Mouse (Mus musculus): Measurements from ENCODE around the gene Plekha6. TPM values are rescaled to one million over a fixed set of nuclear protein-coding genes. Genes with fewer than 3 reads are reported as not detected.

Gene Plekha6
- polyA plus RNA-seq, 1 experiment from 2014 or later: 10.6 TPM

- H3K36me3 ChIP-seq: no peaks in the 10 kb centered on the region
- ATAC-seq (ENCODE audit: extremely low read depth, insufficient number of reproducible peaks, low FRiP score, low TSS enrichment): no peak
- peak overlapping the region; percentile 50 for H3K9ac ChIP-seq
- H3K4me2 ChIP-seq: no peak overlapping the region
- no peak overlapping the region for H3K4me3 ChIP-seq
- no peaks in the 10 kb centered on the region for H3K9me3 ChIP-seq
- H3K27ac ChIP-seq (replicated peaks): peak overlapping the region; percentile 99
- 38% methylated on average over 9 of the region's 9 CpGs for WGBS
- no peaks in the 10 kb centered on the region for H3K27me3 ChIP-seq (replicated peaks)
- H3K4me1 ChIP-seq: peaks cover 76% of the 10 kb centered on the region
Observed at GRCm38 (mm10) chr1:133228809-133229487, 64.9 kb downstream of the Plekha6 start.

GRCm38 (mm10) chr1:133231523-133232193 is 67.6 kb downstream of the Plekha6 start:
- no peaks in the 10 kb centered on the region for H3K36me3 ChIP-seq
- no peak for ATAC-seq (ENCODE audit: extremely low read depth, insufficient number of reproducible peaks, low FRiP score, low TSS enrichment)
- H3K4me2 ChIP-seq: no peak overlapping the region
- H3K4me1 ChIP-seq: peaks cover 72% of the 10 kb centered on the region
- H3K9ac ChIP-seq: no peak overlapping the region
- H3K27ac ChIP-seq (replicated peaks): no peak overlapping the region
- no peaks in the 10 kb centered on the region for H3K9me3 ChIP-seq
- no peaks in the 10 kb centered on the region for H3K27me3 ChIP-seq (replicated peaks)
- H3K4me3 ChIP-seq: no peak overlapping the region
- WGBS: 90% methylated on average over 7 of the region's 7 CpGs

- WGBS: 60% methylated on average over 5 of the region's 5 CpGs
Observed at GRCm38 (mm10) chr1:133235909-133236308, 71.9 kb downstream of the Plekha6 start.

DNA sequence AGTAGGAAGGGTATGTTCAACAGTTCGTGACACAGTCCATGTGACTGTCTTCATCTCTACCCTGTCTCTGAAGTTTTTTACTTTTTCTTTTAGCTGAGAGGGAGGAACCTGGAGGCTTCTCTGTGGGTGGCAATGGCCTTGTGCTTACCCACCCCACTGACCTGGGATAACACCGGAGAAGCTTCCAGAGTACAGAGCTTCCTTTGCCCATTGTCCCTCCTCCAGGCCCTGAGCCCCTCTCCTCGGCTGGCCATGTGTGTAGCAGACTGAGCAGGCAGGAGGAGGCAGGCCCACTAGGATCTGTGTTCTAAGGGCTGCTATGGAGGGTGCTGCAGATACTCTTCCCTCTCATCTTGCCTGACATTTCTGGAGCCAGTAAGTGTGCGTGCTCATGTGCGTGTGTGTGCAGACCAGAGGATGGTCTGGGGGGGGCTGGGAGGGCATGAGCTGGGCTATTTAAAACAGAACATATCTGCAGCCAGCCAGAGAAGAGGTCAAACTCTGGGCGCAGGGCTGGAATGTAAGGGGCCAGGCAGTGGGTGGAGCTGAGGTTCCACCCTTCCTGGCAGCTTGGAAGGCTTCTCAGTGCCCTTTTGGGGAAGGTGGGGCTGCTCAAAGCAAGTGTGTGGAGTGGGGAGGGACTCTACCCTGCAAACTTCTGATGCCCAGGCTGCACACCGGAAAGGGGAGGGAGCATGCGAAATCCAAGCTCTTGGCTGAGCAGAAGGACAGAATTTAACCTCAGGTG is 72.9 kb downstream of the Plekha6 start:
- Histone ChIP-seq H3K4me1 (peaks cover 77% of the 10 kb centered on the region), H3K4me3 (peak overlapping the region; percentile 21; the same call in 1 of the 2 replicates), H3K4me2 (peak overlapping the region; percentile 55), H3K27ac (replicated peaks) (peak overlapping the region; percentile 99), H3K27me3 (replicated peaks) (no peaks in the 10 kb centered on the region), H3K36me3 (no peaks in the 10 kb centered on the region), H3K9ac (peak overlapping the region; percentile 73), H3K9me3 (no peaks in the 10 kb centered on the region)
- WGBS: 15% methylated on average over 8 of the region's 8 CpGs
- peak; percentile 77 for ATAC-seq (ENCODE audit: extremely low read depth, insufficient number of reproducible peaks, low FRiP score, low TSS enrichment)

More at GRCm38 (mm10) chr1:133235909-133236308, 71.9 kb downstream of the Plekha6 start:
- Histone ChIP-seq H3K4me1 (peaks cover 75% of the 10 kb centered on the region), H3K4me2 (no peak overlapping the region), H3K4me3 (no peak overlapping the region), H3K27me3 (replicated peaks) (no peaks in the 10 kb centered on the region), H3K36me3 (no peaks in the 10 kb centered on the region), H3K9ac (no peak overlapping the region), H3K9me3 (no peaks in the 10 kb centered on the region), H3K27ac (replicated peaks) (peak overlapping the region; percentile 99)
- ATAC-seq (ENCODE audit: extremely low read depth, insufficient number of reproducible peaks, low FRiP score, low TSS enrichment): no peak

DNA sequence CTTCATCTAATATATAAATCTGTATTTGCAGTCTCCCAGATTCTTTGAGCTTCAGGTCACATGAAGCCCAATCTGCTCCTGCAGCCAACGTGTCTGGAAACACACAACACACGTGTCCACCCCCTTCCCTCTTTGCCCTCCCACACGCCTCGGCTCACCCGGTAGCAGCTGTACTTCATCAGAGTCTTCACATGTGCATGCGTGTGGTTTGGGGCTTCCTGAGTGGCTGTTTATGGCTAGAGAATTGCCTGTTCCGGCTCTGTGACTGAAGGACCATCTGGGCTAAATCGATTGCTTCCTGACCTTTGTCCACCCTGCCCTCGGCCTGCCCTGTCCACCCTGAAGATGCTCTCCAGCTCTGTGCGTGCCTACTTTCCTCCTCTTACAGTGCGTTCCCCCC is 73.7 kb downstream of the Plekha6 start:
- no peak for ATAC-seq (ENCODE audit: extremely low read depth, insufficient number of reproducible peaks, low FRiP score, low TSS enrichment)
- H3K27ac ChIP-seq (replicated peaks): peak overlapping the region; percentile 99
- no peak overlapping the region for H3K4me3 ChIP-seq
- H3K9ac ChIP-seq: peak overlapping the region; percentile 73
- no peaks in the 10 kb centered on the region for H3K9me3 ChIP-seq
- H3K4me1 ChIP-seq: peaks cover 74% of the 10 kb centered on the region
- H3K36me3 ChIP-seq: no peaks in the 10 kb centered on the region
- H3K4me2 ChIP-seq: peak overlapping the region; percentile 55
- H3K27me3 ChIP-seq (replicated peaks): no peaks in the 10 kb centered on the region
- 12% methylated on average over 11 of the region's 11 CpGs for WGBS

DNA sequence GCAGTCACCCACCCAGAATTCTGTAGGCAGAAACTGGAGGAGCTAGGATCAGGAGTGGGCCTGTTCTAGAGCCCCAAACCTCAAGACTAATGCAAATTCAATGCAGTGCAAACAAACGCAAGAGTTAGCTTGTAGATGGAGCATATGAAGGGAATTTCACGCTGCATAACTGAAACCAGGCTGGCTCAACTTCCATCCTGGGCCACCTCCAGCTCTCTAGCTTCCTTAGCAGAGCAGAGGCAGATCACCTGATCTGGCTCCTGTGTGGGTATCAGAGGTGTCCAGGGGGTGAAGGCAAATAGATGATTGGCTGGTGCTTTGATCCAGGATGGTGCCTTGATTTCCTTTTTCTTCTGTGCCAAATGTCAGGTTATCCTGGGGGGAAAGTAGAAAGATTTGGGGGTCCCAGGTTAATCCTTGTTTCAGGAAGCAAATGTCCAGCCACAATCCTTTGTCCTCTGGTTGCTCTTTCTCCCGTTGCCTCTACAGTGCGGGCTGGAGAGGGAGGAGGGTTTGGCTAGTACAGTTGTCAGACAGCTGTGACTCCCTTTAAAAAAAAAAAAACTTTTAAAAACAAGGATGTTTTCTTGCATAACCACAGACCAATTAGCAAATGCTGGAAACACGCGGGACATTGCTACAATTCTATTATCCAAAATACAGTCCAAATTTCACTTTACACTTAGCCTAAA is 75.3 kb downstream of the Plekha6 start:
- Histone ChIP-seq H3K9me3 (no peaks in the 10 kb centered on the region), H3K27ac (replicated peaks) (peak overlapping the region; percentile 29), H3K4me2 (no peak overlapping the region), H3K9ac (peak overlapping the region; percentile 33), H3K4me3 (no peak overlapping the region), H3K4me1 (peaks cover 78% of the 10 kb centered on the region), H3K27me3 (replicated peaks) (no peaks in the 10 kb centered on the region), H3K36me3 (no peaks in the 10 kb centered on the region)
- WGBS: 60% methylated on average over 6 of the region's 6 CpGs
- no peak for ATAC-seq (ENCODE audit: extremely low read depth, insufficient number of reproducible peaks, low FRiP score, low TSS enrichment)

DNA sequence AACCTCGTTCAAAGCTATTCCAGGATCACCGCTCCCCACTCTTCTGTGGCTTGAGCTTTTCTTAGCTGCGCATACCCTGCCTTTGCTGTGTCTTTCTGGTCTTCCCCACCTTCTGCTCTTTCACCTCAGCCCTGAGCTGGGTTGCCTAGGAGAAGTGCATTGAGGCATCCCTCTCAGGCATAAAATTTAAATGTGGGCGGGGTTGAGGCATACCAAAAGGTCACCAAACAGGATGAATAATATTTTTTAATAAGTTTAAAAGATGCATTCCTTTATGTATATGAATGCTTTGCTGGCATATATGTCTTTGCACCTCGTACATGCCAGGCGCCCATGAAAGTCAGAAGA is 75.8 kb downstream of the Plekha6 start:
- WGBS: 79% methylated on average over 6 of the region's 6 CpGs
- H3K27me3 ChIP-seq (replicated peaks): no peaks in the 10 kb centered on the region
- 0 out of 2 replicates have a peak overlapping the region, but pooled peaks have one; percentile 21 for H3K9ac ChIP-seq
- no peaks in the 10 kb centered on the region for H3K36me3 ChIP-seq
- no peaks in the 10 kb centered on the region for H3K9me3 ChIP-seq
- peaks cover 84% of the 10 kb centered on the region for H3K4me1 ChIP-seq
- H3K27ac ChIP-seq (replicated peaks): peak overlapping the region; percentile 29
- no peak overlapping the region for H3K4me2 ChIP-seq
- H3K4me3 ChIP-seq: no peak overlapping the region
- no peak for ATAC-seq (ENCODE audit: extremely low read depth, insufficient number of reproducible peaks, low FRiP score, low TSS enrichment)

- Histone ChIP-seq H3K36me3 (no peaks in the 10 kb centered on the region), H3K4me2 (peak overlapping the region; percentile 33), H3K27ac (replicated peaks) (peak overlapping the region; percentile 68), H3K4me3 (no peak overlapping the region), H3K4me1 (peaks cover 89% of the 10 kb centered on the region), H3K9me3 (no peaks in the 10 kb centered on the region), H3K27me3 (replicated peaks) (no peaks in the 10 kb centered on the region), H3K9ac (peak overlapping the region; percentile 55)
- 33% methylated on average over 3 of the region's 3 CpGs for WGBS
- ATAC-seq (ENCODE audit: extremely low read depth, insufficient number of reproducible peaks, low FRiP score, low TSS enrichment): no peak
Observed at GRCm38 (mm10) chr1:133240881-133241280, 76.9 kb downstream of the Plekha6 start.

DNA sequence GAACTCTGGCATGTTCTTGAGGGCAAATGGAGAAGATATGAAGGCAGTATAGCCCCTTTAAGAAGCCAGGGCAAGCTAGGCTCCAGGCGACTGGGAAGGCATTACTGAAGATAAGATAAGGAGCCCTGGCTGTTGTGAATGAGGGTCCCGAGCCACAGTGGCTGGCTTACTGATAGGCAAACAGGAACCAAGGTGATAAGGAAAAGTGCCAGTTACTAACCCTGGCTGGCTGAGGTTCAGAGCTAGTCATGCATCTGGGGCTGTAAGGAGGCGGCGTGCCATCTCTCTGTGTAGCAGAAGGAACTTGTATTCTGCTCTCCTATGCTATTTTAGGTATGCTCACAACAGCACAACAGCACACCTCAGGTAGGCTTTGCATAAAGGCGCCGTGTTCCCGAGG is 80.7 kb downstream of the Plekha6 start:
- peaks cover 81% of the 10 kb centered on the region for H3K4me1 ChIP-seq
- no peak for ATAC-seq (ENCODE audit: extremely low read depth, insufficient number of reproducible peaks, low FRiP score, low TSS enrichment)
- peak overlapping the region; percentile 23 for H3K4me3 ChIP-seq
- H3K27me3 ChIP-seq (replicated peaks): no peaks in the 10 kb centered on the region
- no peaks in the 10 kb centered on the region for H3K36me3 ChIP-seq
- H3K27ac ChIP-seq (replicated peaks): peak overlapping the region; percentile 85
- H3K9ac ChIP-seq: peak overlapping the region; percentile 78
- whole genome bisulfite sequencing: 7% methylated on average over 7 of the region's 7 CpGs
- H3K4me2 ChIP-seq: peak overlapping the region; percentile 60
- no peaks in the 10 kb centered on the region for H3K9me3 ChIP-seq

GRCm38 (mm10) chr1:133245690-133246619 is 81.9 kb downstream of the Plekha6 start:
- Histone ChIP-seq H3K27ac (replicated peaks) (peak overlapping the region; percentile 85), H3K4me1 (peaks cover 74% of the 10 kb centered on the region), H3K9ac (peak overlapping the region; percentile 78), H3K27me3 (replicated peaks) (no peaks in the 10 kb centered on the region), H3K4me3 (peak overlapping the region; percentile 38), H3K4me2 (peak overlapping the region; percentile 60), H3K36me3 (no peaks in the 10 kb centered on the region), H3K9me3 (no peaks in the 10 kb centered on the region)
- ATAC-seq (ENCODE audit: extremely low read depth, insufficient number of reproducible peaks, low FRiP score, low TSS enrichment): no peak
- 27% methylated on average over 12 of the region's 12 CpGs for WGBS

Measured in heart, embryonic 13.5 days (tissue).